Mouse (Mus musculus): ENCODE data around the gene A930017K11Rik. TPM values are rescaled to one million over a fixed set of nuclear protein-coding genes. Genes with fewer than 3 reads are reported as not detected.

The A930017K11Rik gene
- polyA plus RNA-seq, 1 experiment from 2014 or later: 0.24 TPM

- Histone ChIP-seq H3K27ac (replicated peaks) (no peak overlapping the region), H3K4me2 (replicated peaks) (no peak overlapping the region), H3K9ac (no peak overlapping the region), H3K27me3 (no peaks in the 10 kb centered on the region), H3K36me3 (no peaks in the 10 kb centered on the region; the same call in 1 of the 2 replicates), H3K9me3 (replicated peaks) (no peaks in the 10 kb centered on the region), H3K4me3 (replicated peaks) (no peak overlapping the region), H3K4me1 (0 out of 2 replicates have a peak, but pooled peaks cover 9% of the 10 kb centered on the region)
- 97% methylated on average over 1 of the region's 1 CpGs for WGBS
- ATAC-seq (ENCODE audit: insufficient number of reproducible peaks, low FRiP score, low TSS enrichment, low read depth): no peak
These were observed 52.2 kb downstream of the A930017K11Rik start for GRCm38 (mm10) chr17:25900193-25900592.

Other genes starting within 250 kb of the A930017K11Rik start
- gene Gng13, start 235.4 kb downstream of the A930017K11Rik start, polyA plus RNA-seq (2015; fragmentation: Nextera tagmentation; extraction: Ambion mirVana): 23.7 and 44.9 TPM in 2 replicates
- 22.6 and 24.5 TPM in 2 replicates for gene Chtf18, start 225.1 kb downstream of the A930017K11Rik start, polyA plus RNA-seq (2015; fragmentation: Nextera tagmentation; extraction: Ambion mirVana)
- 25.1 and 26.0 TPM in 2 replicates for gene Rpusd1, start 224.9 kb downstream of the A930017K11Rik start, polyA plus RNA-seq (2015; fragmentation: Nextera tagmentation; extraction: Ambion mirVana)
- gene Mslnl, start 216.5 kb downstream of the A930017K11Rik start, polyA plus RNA-seq (2015; fragmentation: Nextera tagmentation; extraction: Ambion mirVana): 2.4 and 3.9 TPM in 2 replicates
- 24.2 and 31.4 TPM in 2 replicates for gene Msln, start 198.2 kb downstream of the A930017K11Rik start, polyA plus RNA-seq (2015; fragmentation: Nextera tagmentation; extraction: Ambion mirVana)
- 26.9 and 27.1 TPM in 2 replicates for gene Narfl, start 178.8 kb downstream of the A930017K11Rik start, polyA plus RNA-seq (2015; fragmentation: Nextera tagmentation; extraction: Ambion mirVana)
- gene Haghl, start 166.9 kb downstream of the A930017K11Rik start, polyA plus RNA-seq (2015; fragmentation: Nextera tagmentation; extraction: Ambion mirVana): 62.0 and 67.2 TPM in 2 replicates
- 2.9 and 4.8 TPM in 2 replicates for gene Ccdc78, start 166.0 kb downstream of the A930017K11Rik start, polyA plus RNA-seq (2015; fragmentation: Nextera tagmentation; extraction: Ambion mirVana)
- gene Fam173a, start 159.7 kb downstream of the A930017K11Rik start, polyA plus RNA-seq (2015; fragmentation: Nextera tagmentation; extraction: Ambion mirVana): 95.7 and 99.3 TPM in 2 replicates
- not detected in 2 replicates for gene AC134908.4, start 156.9 kb downstream of the A930017K11Rik start, polyA plus RNA-seq (2015; fragmentation: Nextera tagmentation; extraction: Ambion mirVana)
- gene Metrn, start 155.4 kb downstream of the A930017K11Rik start, polyA plus RNA-seq (2015; fragmentation: Nextera tagmentation; extraction: Ambion mirVana): 41.8 and 44.8 TPM in 2 replicates
- 3.8 and 4.0 TPM in 2 replicates for gene Fbxl16, start 143.5 kb downstream of the A930017K11Rik start, polyA plus RNA-seq (2015; fragmentation: Nextera tagmentation; extraction: Ambion mirVana)
- 24.7 and 27.1 TPM in 2 replicates for gene Wdr24, start 128.9 kb downstream of the A930017K11Rik start, polyA plus RNA-seq (2015; fragmentation: Nextera tagmentation; extraction: Ambion mirVana)
- gene Jmjd8, start 123.7 kb downstream of the A930017K11Rik start, polyA plus RNA-seq (2015; fragmentation: Nextera tagmentation; extraction: Ambion mirVana): 44.9 and 46.2 TPM in 2 replicates
- 343 and 364 TPM in 2 replicates for gene Stub1, start 119.2 kb downstream of the A930017K11Rik start, polyA plus RNA-seq (2015; fragmentation: Nextera tagmentation; extraction: Ambion mirVana)
- gene Rhbdl1, start 115.3 kb downstream of the A930017K11Rik start, polyA plus RNA-seq (2015; fragmentation: Nextera tagmentation; extraction: Ambion mirVana): 2.7 and 3.2 TPM in 2 replicates
- gene Gm20683, start 110.8 kb downstream of the A930017K11Rik start, polyA plus RNA-seq (2015; fragmentation: Nextera tagmentation; extraction: Ambion mirVana): 2.5 and 3.5 TPM in 2 replicates
- 24.5 and 25.8 TPM in 2 replicates for gene Rhot2, start 107.7 kb downstream of the A930017K11Rik start, polyA plus RNA-seq (2015; fragmentation: Nextera tagmentation; extraction: Ambion mirVana)
- 21.5 and 32.1 TPM in 2 replicates for gene Wdr90, start 91.1 kb downstream of the A930017K11Rik start, polyA plus RNA-seq (2015; fragmentation: Nextera tagmentation; extraction: Ambion mirVana)
- gene Mcrip2, start 83.8 kb downstream of the A930017K11Rik start, polyA plus RNA-seq (2015; fragmentation: Nextera tagmentation; extraction: Ambion mirVana): 13.4 and 15.7 TPM in 2 replicates
- gene Mettl26, start 77.5 kb downstream of the A930017K11Rik start, polyA plus RNA-seq (2015; fragmentation: Nextera tagmentation; extraction: Ambion mirVana): 49.6 and 51.8 TPM in 2 replicates
- gene Wfikkn1, start 71.7 kb downstream of the A930017K11Rik start, polyA plus RNA-seq (2015; fragmentation: Nextera tagmentation; extraction: Ambion mirVana): 0.62 and 0.83 TPM in 2 replicates
- gene Rab40c, start 32.8 kb downstream of the A930017K11Rik start, polyA plus RNA-seq (2015; fragmentation: Nextera tagmentation; extraction: Ambion mirVana): 35.8 and 38.9 TPM in 2 replicates
- gene Pigq, start 7.6 kb downstream of the A930017K11Rik start, polyA plus RNA-seq (2015; fragmentation: Nextera tagmentation; extraction: Ambion mirVana): 51.1 and 58.4 TPM in 2 replicates
- 2.7 and 5.8 TPM in 2 replicates for gene Nhlrc4, start 7.6 kb downstream of the A930017K11Rik start, polyA plus RNA-seq (2015; fragmentation: Nextera tagmentation; extraction: Ambion mirVana)
- 24.5 and 29.8 TPM in 2 replicates for gene Capn15, start 33.2 kb upstream of the A930017K11Rik start, polyA plus RNA-seq (2015; fragmentation: Nextera tagmentation; extraction: Ambion mirVana)
- gene Rab11fip3, start 117.0 kb upstream of the A930017K11Rik start, polyA plus RNA-seq (2015; fragmentation: Nextera tagmentation; extraction: Ambion mirVana): 18.3 and 19.6 TPM in 2 replicates
- gene Decr2, start 137.8 kb upstream of the A930017K11Rik start, polyA plus RNA-seq (2015; fragmentation: Nextera tagmentation; extraction: Ambion mirVana): 39.7 and 42.6 TPM in 2 replicates
- gene Nme4, start 143.0 kb upstream of the A930017K11Rik start, polyA plus RNA-seq (2015; fragmentation: Nextera tagmentation; extraction: Ambion mirVana): 87.1 and 98.8 TPM in 2 replicates
- 2.9 and 3.5 TPM in 2 replicates for gene Tmem8, start 160.7 kb upstream of the A930017K11Rik start, polyA plus RNA-seq (2015; fragmentation: Nextera tagmentation; extraction: Ambion mirVana)
- gene Mrpl28, start 170.9 kb upstream of the A930017K11Rik start, polyA plus RNA-seq (2015; fragmentation: Nextera tagmentation; extraction: Ambion mirVana): 190 and 191 TPM in 2 replicates
- gene Axin1, start 186.1 kb upstream of the A930017K11Rik start, polyA plus RNA-seq (2015; fragmentation: Nextera tagmentation; extraction: Ambion mirVana): 12.7 and 15.8 TPM in 2 replicates
- 0.67 and 0.88 TPM in 2 replicates for gene Pdia2, start 246.5 kb upstream of the A930017K11Rik start, polyA plus RNA-seq (2015; fragmentation: Nextera tagmentation; extraction: Ambion mirVana)

Measured in embryonic facial prominence, embryonic 15.5 days (tissue).